Mouse (Mus musculus) embryonic facial prominence, embryonic 15.5 days (tissue): Measurements from ENCODE around the gene Fgf7. TPM values are rescaled to one million over a fixed set of nuclear protein-coding genes. Genes with fewer than 3 reads are reported as not detected.

Source experiments
- ATAC-seq: fragments of 200-750 bp; cut with Nextera tagmentation; 2 replicates; pipeline ENCODE4 v1.8.0; 2017; ENCODE audit warnings: low read depth, moderate TSS enrichment; ENCODE audit not compliant: insufficient number of reproducible peaks, low FRiP score, low TSS enrichment
- H3K27ac ChIP-seq: fragments of 300-500 bp; sonication (generic); replicated peaks from 2 replicates; pipeline ENCODE4 v1.5.1; 2015; ENCODE audit warnings: mild to moderate bottlenecking, inconsistent platforms
- H3K27me3 ChIP-seq: fragments of 300-500 bp; sonication (generic); 2 replicates; pipeline ENCODE4 v1.6.1; 2015; ENCODE audit warnings: inconsistent platforms
- H3K36me3 ChIP-seq: fragments of 300-500 bp; sonication (generic); 2 replicates; pipeline ENCODE4 v1.6.1; 2015; ENCODE audit warnings: mild to moderate bottlenecking, inconsistent platforms
- H3K4me1 ChIP-seq: fragments of 300-500 bp; sonication (generic); 2 replicates; pipeline ENCODE4 v1.6.1; 2015; ENCODE audit warnings: inconsistent platforms
- H3K4me2 ChIP-seq: fragments of 300-500 bp; sonication (generic); replicated peaks from 2 replicates; pipeline ENCODE4 v1.6.1; 2015; ENCODE audit warnings: mild to moderate bottlenecking, inconsistent platforms
- H3K4me3 ChIP-seq: fragments of 300-500 bp; sonication (generic); replicated peaks from 2 replicates; pipeline ENCODE4 v1.5.1; 2015; ENCODE audit warnings: mild to moderate bottlenecking, inconsistent platforms
- H3K9ac ChIP-seq: fragments of 300-500 bp; sonication (generic); 2 replicates; pipeline ENCODE4 v1.6.1; 2015; ENCODE audit warnings: inconsistent platforms
- H3K9me3 ChIP-seq: fragments of 300-500 bp; sonication (generic); replicated peaks from 2 replicates; pipeline ENCODE4 v1.6.1; 2016; ENCODE audit warnings: inconsistent platforms
- WGBS: fragments of 180-500 bp; shearing (Covaris S2); methylation state at CpG from one replicate; pipeline ENCODE4 v1.1.7; 2015; 5-methylcytosine and 5-hydroxymethylcytosine counted together
- polyA plus RNA-seq: library from polyadenylated mRNA; unstranded; fragments of >200 nt; fragmentation: Nextera tagmentation; extraction: Ambion mirVana; gene quantifications from 2 replicates; pipeline ENCODE4 v1.2.1, GENCODE M21; 2015

The Fgf7 gene
- polyA plus RNA-seq, 1 experiment from 2014 or later: 14.8 TPM

- H3K9ac ChIP-seq: no peak overlapping the region
- H3K4me1 ChIP-seq: 0 out of 2 replicates have a peak, but pooled peaks cover 10% of the 10 kb centered on the region
- 0 out of 2 replicates have a peak overlapping the region, but pooled peaks have one; percentile 0 for H3K4me3 ChIP-seq
- no peak for ATAC-seq
- H3K27ac ChIP-seq: no peak overlapping the region
- 66% methylated on average over 7 of the region's 7 CpGs for WGBS
- H3K4me2 ChIP-seq: 0 out of 2 replicates have a peak overlapping the region, but pooled peaks have one; percentile 12
- H3K27me3 ChIP-seq: no peaks in the 10 kb centered on the region
- H3K9me3 ChIP-seq: no peaks in the 10 kb centered on the region
- H3K36me3 ChIP-seq: no peaks in the 10 kb centered on the region
These were observed 4.0 kb downstream of the Fgf7 start for GRCm38 (mm10) chr2:126038221-126039000.

GRCm38 (mm10) chr2:126039414-126039891 lies 5.0 kb downstream of the Fgf7 start:
- Histone ChIP-seq H3K36me3 (no peaks in the 10 kb centered on the region), H3K27ac (no peak overlapping the region), H3K9ac (no peak overlapping the region), H3K4me1 (0 out of 2 replicates have a peak, but pooled peaks cover 7% of the 10 kb centered on the region), H3K9me3 (no peaks in the 10 kb centered on the region), H3K27me3 (no peaks in the 10 kb centered on the region), H3K4me3 (no peak overlapping the region), H3K4me2 (no peak overlapping the region)
- ATAC-seq: no peak
- 76% methylated on average over 4 of the region's 4 CpGs for WGBS

DNA sequence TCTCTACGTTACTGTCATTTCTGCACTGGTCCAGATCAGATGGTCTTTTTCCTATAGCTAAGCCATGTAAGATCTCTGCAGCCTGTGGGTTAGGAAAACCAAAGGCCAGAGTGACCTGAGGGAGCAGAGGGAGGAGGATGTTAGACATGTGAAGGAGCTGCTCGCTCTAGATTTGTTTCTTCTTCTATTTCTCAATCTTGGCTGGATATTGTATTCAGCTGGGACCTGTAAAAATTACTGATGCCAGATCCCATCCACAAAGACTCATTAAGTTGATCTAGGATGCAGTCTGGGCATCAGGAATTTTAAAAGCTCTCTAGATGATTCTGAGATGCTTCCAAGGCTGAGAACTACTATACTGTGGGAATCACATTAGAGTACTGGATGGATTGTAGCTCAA lies 6.2 kb downstream of the Fgf7 start:
- Histone ChIP-seq H3K27ac (no peak overlapping the region), H3K27me3 (no peaks in the 10 kb centered on the region), H3K4me2 (no peak overlapping the region), H3K9me3 (no peaks in the 10 kb centered on the region), H3K36me3 (no peaks in the 10 kb centered on the region), H3K4me3 (no peak overlapping the region), H3K9ac (no peak overlapping the region), H3K4me1 (0 out of 2 replicates have a peak, but pooled peaks cover 7% of the 10 kb centered on the region)
- 84% methylated on average over 2 of the region's 2 CpGs for WGBS
- ATAC-seq: no peak

DNA sequence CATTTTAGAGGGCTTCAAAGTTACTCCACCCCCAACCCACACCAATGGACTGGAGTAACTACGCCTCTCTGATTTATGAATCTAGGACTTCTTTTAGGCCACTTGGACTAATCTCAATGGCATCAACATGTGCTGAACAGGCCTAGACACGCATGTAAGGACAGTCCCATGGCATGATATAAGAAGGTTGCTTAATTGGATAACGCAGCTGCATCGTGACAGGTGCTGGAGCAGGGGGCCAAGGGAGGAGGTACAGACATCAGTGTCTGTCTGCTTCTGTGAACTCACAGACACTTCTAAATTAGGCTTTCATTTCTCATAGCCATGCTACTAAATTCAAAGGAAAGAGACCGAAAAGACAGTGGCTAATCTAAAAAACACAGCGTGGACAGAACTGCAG lies 6.8 kb downstream of the Fgf7 start:
- ATAC-seq: no peak; the same call in 1 of the 2 replicates
- H3K36me3 ChIP-seq: no peaks in the 10 kb centered on the region
- 83% methylated on average over 6 of the region's 6 CpGs for WGBS
- H3K4me3 ChIP-seq: no peak overlapping the region
- no peaks in the 10 kb centered on the region for H3K27me3 ChIP-seq
- no peak overlapping the region for H3K9ac ChIP-seq
- H3K9me3 ChIP-seq: no peaks in the 10 kb centered on the region
- H3K4me2 ChIP-seq: no peak overlapping the region
- 0 out of 2 replicates have a peak, but pooled peaks cover 7% of the 10 kb centered on the region for H3K4me1 ChIP-seq
- no peak overlapping the region for H3K27ac ChIP-seq

GRCm38 (mm10) chr2:126042674-126043073 lies 8.2 kb downstream of the Fgf7 start:
- H3K27me3 ChIP-seq: no peaks in the 10 kb centered on the region
- no peak overlapping the region for H3K27ac ChIP-seq
- H3K4me1 ChIP-seq: 0 out of 2 replicates have a peak, but pooled peaks cover 7% of the 10 kb centered on the region
- no peaks in the 10 kb centered on the region for H3K9me3 ChIP-seq
- H3K9ac ChIP-seq: no peak overlapping the region
- no peaks in the 10 kb centered on the region for H3K36me3 ChIP-seq
- WGBS: 55% methylated on average over 3 of the region's 3 CpGs
- no peak overlapping the region for H3K4me2 ChIP-seq
- no peak for ATAC-seq
- no peak overlapping the region for H3K4me3 ChIP-seq

- Histone ChIP-seq H3K4me1 (0 out of 2 replicates have a peak, but pooled peaks cover 7% of the 10 kb centered on the region), H3K27ac (no peak overlapping the region), H3K9ac (no peak overlapping the region), H3K4me2 (no peak overlapping the region), H3K27me3 (no peaks in the 10 kb centered on the region), H3K36me3 (no peaks in the 10 kb centered on the region), H3K4me3 (no peak overlapping the region), H3K9me3 (no peaks in the 10 kb centered on the region)
- no peak for ATAC-seq
- WGBS: 82% methylated on average over 5 of the region's 5 CpGs
These were observed 11.2 kb downstream of the Fgf7 start for GRCm38 (mm10) chr2:126045621-126046020.

GRCm38 (mm10) chr2:126052749-126053557 lies 18.5 kb downstream of the Fgf7 start:
- H3K36me3 ChIP-seq: no peaks in the 10 kb centered on the region
- WGBS: 28% methylated on average over 6 of the region's 6 CpGs
- H3K4me3 ChIP-seq: no peak overlapping the region
- H3K9me3 ChIP-seq: no peaks in the 10 kb centered on the region
- no peaks in the 10 kb centered on the region for H3K27me3 ChIP-seq
- H3K9ac ChIP-seq: no peak overlapping the region
- H3K4me1 ChIP-seq: no peaks in the 10 kb centered on the region
- H3K27ac ChIP-seq: no peak overlapping the region; the same call in 1 of the 2 replicates
- H3K4me2 ChIP-seq: no peak overlapping the region
- no peak for ATAC-seq

DNA sequence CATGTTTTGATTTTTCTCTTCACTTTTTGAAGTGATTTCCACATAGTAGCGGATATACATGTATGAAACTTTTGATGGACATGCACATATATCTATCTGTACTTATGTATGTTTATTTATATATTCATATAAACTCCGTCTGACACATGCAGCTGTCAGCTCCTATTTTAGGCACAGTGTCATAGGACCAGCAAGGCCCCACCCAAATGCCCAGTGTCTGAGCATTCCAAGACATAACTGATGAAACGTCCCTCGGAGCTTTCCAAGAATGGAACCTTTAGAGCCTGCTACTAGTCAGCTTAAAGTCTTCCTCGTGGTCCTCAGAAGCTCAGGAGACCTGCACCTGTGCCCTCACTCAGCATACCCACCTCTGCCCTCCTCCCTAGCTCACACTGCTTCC lies 19.2 kb downstream of the Fgf7 start:
- no peak overlapping the region for H3K4me3 ChIP-seq
- no peaks in the 10 kb centered on the region for H3K36me3 ChIP-seq
- no peak overlapping the region for H3K9ac ChIP-seq
- no peak overlapping the region for H3K4me2 ChIP-seq
- no peaks in the 10 kb centered on the region for H3K4me1 ChIP-seq
- no peaks in the 10 kb centered on the region for H3K27me3 ChIP-seq
- H3K27ac ChIP-seq: no peak overlapping the region
- H3K9me3 ChIP-seq: no peaks in the 10 kb centered on the region
- WGBS: 52% methylated on average over 5 of the region's 5 CpGs
- no peak for ATAC-seq

- Histone ChIP-seq H3K4me1 (no peaks in the 10 kb centered on the region), H3K9ac (no peak overlapping the region), H3K9me3 (no peaks in the 10 kb centered on the region), H3K4me2 (no peak overlapping the region), H3K27ac (no peak overlapping the region), H3K4me3 (no peak overlapping the region), H3K27me3 (no peaks in the 10 kb centered on the region), H3K36me3 (no peaks in the 10 kb centered on the region)
- ATAC-seq: no peak
- 53% methylated on average over 4 of the region's 4 CpGs for WGBS
These were observed 26.1 kb downstream of the Fgf7 start for GRCm38 (mm10) chr2:126060595-126060994.

DNA sequence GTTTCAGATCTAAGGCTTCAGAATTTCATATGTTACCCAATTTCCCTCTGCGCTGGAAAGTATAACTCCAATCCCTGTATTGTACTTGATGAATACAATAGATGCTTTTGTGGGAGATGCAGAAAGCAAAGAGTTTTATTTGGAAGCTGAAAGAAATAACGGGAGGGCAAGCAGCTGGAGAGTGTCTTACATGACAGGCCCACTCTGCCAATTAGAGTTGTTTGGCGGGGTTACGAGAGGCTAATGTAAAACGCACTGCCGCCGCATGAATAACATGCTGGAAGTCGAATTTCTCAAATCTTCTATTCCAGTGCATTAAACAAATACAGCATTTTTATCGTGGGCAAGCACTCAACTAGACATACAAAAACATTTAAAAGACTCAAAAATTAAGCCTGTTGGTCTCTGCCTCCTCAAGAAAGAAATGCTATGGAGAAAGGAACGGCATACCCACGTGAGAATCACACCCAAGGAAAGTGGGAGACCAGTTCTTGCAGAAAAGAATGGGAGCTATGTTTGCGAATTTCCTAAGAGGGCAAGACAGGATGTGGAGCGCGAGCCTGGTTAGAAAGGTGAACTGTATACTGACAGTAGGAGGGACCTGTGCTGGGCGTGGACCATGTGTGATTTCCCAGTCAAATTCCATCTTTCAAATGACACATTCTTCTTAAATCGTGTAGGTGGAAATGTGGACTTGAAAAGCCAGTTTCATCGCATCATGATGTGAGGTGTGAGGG lies 26.7 kb downstream of the Fgf7 start:
- H3K9ac ChIP-seq: no peak overlapping the region
- no peak overlapping the region for H3K4me2 ChIP-seq
- no peak for ATAC-seq
- 59% methylated on average over 17 of the region's 17 CpGs for WGBS
- 0 out of 2 replicates have a peak overlapping the region, but pooled peaks have one; percentile 28 for H3K27ac ChIP-seq
- no peaks in the 10 kb centered on the region for H3K4me1 ChIP-seq
- H3K9me3 ChIP-seq: no peaks in the 10 kb centered on the region
- no peaks in the 10 kb centered on the region for H3K36me3 ChIP-seq
- no peak overlapping the region for H3K4me3 ChIP-seq
- no peaks in the 10 kb centered on the region for H3K27me3 ChIP-seq

GRCm38 (mm10) chr2:126062876-126063275 lies 28.4 kb downstream of the Fgf7 start:
- ATAC-seq: no peak
- WGBS: 67% methylated on average over 7 of the region's 7 CpGs
- Histone ChIP-seq H3K4me2 (no peak overlapping the region), H3K27me3 (no peaks in the 10 kb centered on the region), H3K27ac (no peak overlapping the region), H3K9ac (no peak overlapping the region), H3K4me1 (no peaks in the 10 kb centered on the region), H3K4me3 (no peak overlapping the region), H3K36me3 (no peaks in the 10 kb centered on the region), H3K9me3 (no peaks in the 10 kb centered on the region)
